Mouse (Mus musculus): ENCODE data around the gene Sumf2. TPM values are rescaled to one million over a fixed set of nuclear protein-coding genes. Genes with fewer than 3 reads are reported as not detected.
"Not testable (repeated sequence)": the region's sequence is repeated elsewhere in the genome, so short reads cannot be mapped to it uniquely, and the experiment has no call there.

The Sumf2 gene
- total and polyA plus RNA-seq, 2 experiments = 6.0 to 10.2 TPM

DNA sequence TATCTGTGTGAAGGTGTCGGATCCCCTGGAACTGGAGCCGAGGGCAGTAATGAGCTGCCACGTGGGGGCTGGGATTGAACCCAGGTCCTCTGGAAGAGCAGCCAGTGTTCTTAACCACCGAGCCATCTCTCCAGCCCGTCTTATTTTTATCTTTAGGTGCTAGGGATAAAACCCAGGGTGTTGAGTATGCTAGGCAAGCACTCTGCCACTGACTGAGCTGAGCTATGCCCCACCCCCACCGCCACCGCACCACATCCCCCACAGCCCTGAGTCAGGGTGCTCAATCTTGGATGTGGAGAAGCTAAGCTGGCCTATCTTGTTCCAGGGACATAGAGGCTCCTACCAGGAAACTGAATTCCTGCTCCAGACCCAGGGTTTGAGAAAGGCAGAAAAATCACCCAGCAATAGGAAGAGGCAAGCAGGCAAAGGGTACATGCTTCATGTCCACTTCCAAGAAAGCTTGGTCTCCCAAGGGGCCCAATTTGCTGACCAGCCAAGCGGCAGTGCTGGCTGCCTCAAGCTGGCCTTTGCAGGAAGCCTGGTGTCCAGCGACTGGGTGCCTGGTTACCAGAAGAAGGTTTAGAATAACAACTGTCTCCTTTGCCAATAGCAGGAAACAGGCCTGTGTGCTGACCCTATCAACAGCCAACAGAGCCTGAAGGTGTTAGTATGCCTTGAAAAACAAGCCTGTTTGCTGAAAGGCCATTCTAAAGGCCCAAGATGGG lies 31.1 kb downstream of the Sumf2 start:
- no peaks in the 10 kb centered on the region for H3K79me2 ChIP-seq (ENCODE audit: control insufficient read depth, insufficient read depth, low read length)
- H3K9ac ChIP-seq (ENCODE audit: low read depth, low read length) = no peak overlapping the region
- 84% methylated on average over 9 of the region's 9 CpGs for WGBS
- no peak for DNase-seq (ENCODE audit: extremely low read depth, low read depth, low spot score)
- no peaks in the 10 kb centered on the region for H3K27me3 ChIP-seq (ENCODE audit: control insufficient read depth, insufficient read depth, low read length)
- 0 out of 2 replicates have a peak, but pooled peaks cover 2% of the 10 kb centered on the region for H3K4me1 ChIP-seq (ENCODE audit: control insufficient read depth, insufficient read depth, low read length)
- peaks cover 19% of the 10 kb centered on the region for H3K36me3 ChIP-seq (ENCODE audit: control insufficient read depth, insufficient read depth, low read length)
- no peak overlapping the region for H3K27ac ChIP-seq (replicated peaks; ENCODE audit: insufficient read depth, low read depth, low read length)
- H3K4me3 ChIP-seq (ENCODE audit: insufficient read depth, low read depth, low read length) = no peak overlapping the region
- TF ChIP-seq POLR2A (IDR thresholded peaks at IDR 0.05; ENCODE audit: extremely low read depth, insufficient read depth, low read length) (no peak), CTCF (IDR thresholded peaks at IDR 0.05; ENCODE audit: low read depth, low read length) (no peak)

DNA sequence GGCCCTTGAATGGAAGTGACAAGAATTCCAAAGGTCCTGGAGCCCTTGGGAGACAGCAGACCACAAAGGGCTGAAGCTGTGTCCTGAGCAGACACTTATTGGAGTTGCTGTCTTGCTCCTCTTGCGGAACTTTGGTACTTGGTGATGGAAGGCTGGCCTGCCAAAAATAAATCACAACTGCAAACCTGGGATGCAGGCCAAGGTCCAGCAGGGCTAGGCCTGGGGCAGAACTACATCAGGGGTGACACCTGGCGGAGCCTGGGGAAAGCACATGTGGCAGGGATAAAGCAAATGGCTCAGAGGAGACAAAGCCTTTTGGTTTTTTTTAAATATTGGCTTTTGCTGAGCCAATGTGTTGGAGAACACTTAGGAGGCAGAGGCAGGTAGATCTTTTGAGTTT lies 32.2 kb downstream of the Sumf2 start:
- TF ChIP-seq CTCF (IDR thresholded peaks at IDR 0.05; ENCODE audit: low read depth, low read length) (peak; percentile 94), POLR2A (IDR thresholded peaks at IDR 0.05; ENCODE audit: extremely low read depth, insufficient read depth, low read length) (no peak)
- 13% methylated on average over 2 of the region's 2 CpGs for WGBS
- no peaks in the 10 kb centered on the region for H3K27me3 ChIP-seq (ENCODE audit: control insufficient read depth, insufficient read depth, low read length)
- H3K4me3 ChIP-seq (ENCODE audit: insufficient read depth, low read depth, low read length) = no peak overlapping the region
- DNase-seq (ENCODE audit: extremely low read depth, low read depth, low spot score) = peak; percentile 90
- no peak overlapping the region for H3K9ac ChIP-seq (ENCODE audit: low read depth, low read length)
- H3K79me2 ChIP-seq (ENCODE audit: control insufficient read depth, insufficient read depth, low read length) = no peaks in the 10 kb centered on the region; the same call in 1 of the 2 replicates
- no peak overlapping the region for H3K27ac ChIP-seq (replicated peaks; ENCODE audit: insufficient read depth, low read depth, low read length)
- 0 out of 2 replicates have a peak, but pooled peaks cover 2% of the 10 kb centered on the region for H3K4me1 ChIP-seq (ENCODE audit: control insufficient read depth, insufficient read depth, low read length)
- H3K36me3 ChIP-seq (ENCODE audit: control insufficient read depth, insufficient read depth, low read length) = peaks cover 26% of the 10 kb centered on the region

DNA sequence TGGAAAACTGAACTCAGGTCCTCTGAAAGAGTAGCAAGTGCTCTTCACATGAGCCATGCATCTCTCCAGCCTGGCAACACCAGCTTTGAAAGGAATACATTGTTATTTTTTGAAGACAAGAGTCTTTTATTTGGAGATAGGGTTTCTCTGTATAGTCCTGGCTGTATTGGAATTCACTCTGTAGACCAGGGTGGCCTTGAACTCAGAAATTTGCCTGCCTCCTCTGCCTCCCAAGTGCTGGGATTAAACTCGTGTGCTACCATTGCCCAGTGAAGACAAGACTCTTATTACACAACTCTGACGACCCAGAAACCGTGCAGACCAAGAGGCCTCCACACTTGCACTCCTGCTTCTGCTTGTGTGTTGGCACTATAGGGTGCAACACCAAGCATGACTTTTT lies 33.1 kb downstream of the Sumf2 start:
- peaks cover 3% of the 10 kb centered on the region; the same call in 1 of the 2 replicates for H3K79me2 ChIP-seq (ENCODE audit: control insufficient read depth, insufficient read depth, low read length)
- peaks cover 5% of the 10 kb centered on the region; the same call in 1 of the 2 replicates for H3K4me1 ChIP-seq (ENCODE audit: control insufficient read depth, insufficient read depth, low read length)
- WGBS = 24% methylated on average over 3 of the region's 3 CpGs
- H3K27me3 ChIP-seq (ENCODE audit: control insufficient read depth, insufficient read depth, low read length) = no peaks in the 10 kb centered on the region
- no peak overlapping the region for H3K9ac ChIP-seq (ENCODE audit: low read depth, low read length)
- H3K36me3 ChIP-seq (ENCODE audit: control insufficient read depth, insufficient read depth, low read length) = peaks cover 34% of the 10 kb centered on the region
- no peak for DNase-seq (ENCODE audit: extremely low read depth, low read depth, low spot score)
- no peak overlapping the region for H3K4me3 ChIP-seq (ENCODE audit: insufficient read depth, low read depth, low read length)
- TF ChIP-seq CTCF (IDR thresholded peaks at IDR 0.05; ENCODE audit: low read depth, low read length) (no peak), POLR2A (IDR thresholded peaks at IDR 0.05; ENCODE audit: extremely low read depth, insufficient read depth, low read length) (no peak)
- H3K27ac ChIP-seq (replicated peaks; ENCODE audit: insufficient read depth, low read depth, low read length) = no peak overlapping the region

DNA sequence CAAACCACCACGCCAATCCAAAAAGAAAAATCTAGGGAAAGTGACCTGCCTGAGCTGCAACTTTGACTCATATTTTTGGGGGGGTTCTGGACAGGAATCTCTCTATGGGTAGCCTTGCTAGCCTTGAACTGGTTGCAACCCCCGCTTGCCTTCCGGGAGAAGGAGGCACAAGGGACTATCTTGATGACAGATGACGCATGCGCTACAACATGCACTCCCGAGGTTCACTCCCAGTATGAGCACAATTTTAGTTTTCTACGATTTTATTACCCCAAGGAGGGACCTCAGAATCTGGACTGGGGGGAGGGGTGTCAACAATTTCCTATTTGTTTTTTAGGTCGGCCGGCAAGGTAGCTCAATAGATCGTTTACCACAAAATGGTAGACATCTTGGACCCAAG lies 39.5 kb downstream of the Sumf2 start:
- H3K4me1 ChIP-seq (ENCODE audit: control insufficient read depth, insufficient read depth, low read length) = peaks cover 8% of the 10 kb centered on the region
- peaks cover 28% of the 10 kb centered on the region for H3K36me3 ChIP-seq (ENCODE audit: control insufficient read depth, insufficient read depth, low read length)
- WGBS = 5% methylated on average over 10 of the region's 10 CpGs
- no peak for DNase-seq (ENCODE audit: extremely low read depth, low read depth, low spot score)
- H3K9ac ChIP-seq (ENCODE audit: low read depth, low read length) = peak overlapping the region; percentile 74
- H3K27ac ChIP-seq (replicated peaks; ENCODE audit: insufficient read depth, low read depth, low read length) = peak overlapping the region; percentile 93; the same call in 1 of the 2 replicates
- H3K27me3 ChIP-seq (ENCODE audit: control insufficient read depth, insufficient read depth, low read length) = no peaks in the 10 kb centered on the region
- TF ChIP-seq CTCF (IDR thresholded peaks at IDR 0.05; ENCODE audit: low read depth, low read length) (no peak), POLR2A (IDR thresholded peaks at IDR 0.05; ENCODE audit: extremely low read depth, insufficient read depth, low read length) (no peak)
- H3K79me2 ChIP-seq (ENCODE audit: control insufficient read depth, insufficient read depth, low read length) = peaks cover 14% of the 10 kb centered on the region; the same call in 1 of the 2 replicates
- peak overlapping the region; percentile 86 for H3K4me3 ChIP-seq (ENCODE audit: insufficient read depth, low read depth, low read length)

DNA sequence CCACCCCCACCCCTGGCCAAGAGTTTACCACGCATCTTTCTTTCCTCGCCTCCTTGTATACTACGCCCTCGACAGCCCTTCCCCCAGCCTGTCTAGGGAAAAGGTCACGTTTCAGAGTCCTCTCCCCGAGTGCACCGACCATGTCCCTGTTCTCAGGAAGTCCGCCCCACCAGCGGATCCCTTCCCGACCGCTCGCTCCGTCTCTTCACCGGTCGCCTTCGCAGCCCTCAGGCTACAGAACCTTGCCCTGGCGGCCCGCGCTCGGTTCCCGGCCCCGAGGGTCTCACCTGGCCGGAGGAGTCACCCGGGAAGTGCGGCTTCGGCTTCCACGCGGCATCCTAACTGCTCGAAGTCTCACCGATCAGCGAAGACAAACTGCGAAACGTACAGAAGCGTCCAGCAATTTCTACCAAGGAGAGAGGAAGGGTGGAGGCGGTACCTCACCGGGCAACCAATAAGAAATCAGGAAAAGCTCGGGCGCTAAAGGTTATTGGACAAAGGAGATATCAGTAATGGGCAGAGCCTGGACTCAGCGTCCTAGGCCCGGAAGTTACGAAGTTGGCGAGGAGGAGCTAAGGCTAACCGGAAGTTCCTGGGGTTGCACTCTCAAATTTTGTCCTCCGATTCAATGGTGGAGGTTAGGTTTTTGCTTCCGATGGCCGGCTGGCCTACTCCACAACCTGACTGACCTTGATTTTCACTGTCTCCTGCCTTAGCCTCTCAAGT lies 40.3 kb downstream of the Sumf2 start, which contains the start of gene Chchd2:
Gene Chchd2 (minus strand): TSS at position 560 of the 726 bp plus-strand sequence.
- WGBS = under 1% methylated on average over 46 of the region's 46 CpGs
- H3K27me3 ChIP-seq (ENCODE audit: control insufficient read depth, insufficient read depth, low read length) = no peaks in the 10 kb centered on the region
- TF ChIP-seq POLR2A (IDR thresholded peaks at IDR 0.05; ENCODE audit: extremely low read depth, insufficient read depth, low read length) (peak; percentile 96), CTCF (IDR thresholded peaks at IDR 0.05; ENCODE audit: low read depth, low read length) (no peak)
- peak within 1 kb of the TSS; percentile 93 for H3K27ac ChIP-seq (replicated peaks; ENCODE audit: insufficient read depth, low read depth, low read length)
- H3K4me1 ChIP-seq (ENCODE audit: control insufficient read depth, insufficient read depth, low read length) = peaks cover 8% of the 10 kb centered on the region
- peak; percentile 97 for DNase-seq (ENCODE audit: extremely low read depth, low read depth, low spot score)
- peak within 1 kb of the TSS; percentile 86 for H3K4me3 ChIP-seq (ENCODE audit: insufficient read depth, low read depth, low read length)
- peaks cover 20% of the 10 kb centered on the region for H3K36me3 ChIP-seq (ENCODE audit: control insufficient read depth, insufficient read depth, low read length)
- peaks cover 14% of the 10 kb centered on the region; the same call in 1 of the 2 replicates for H3K79me2 ChIP-seq (ENCODE audit: control insufficient read depth, insufficient read depth, low read length)
- peak within 1 kb of the TSS; percentile 96 for H3K9ac ChIP-seq (ENCODE audit: low read depth, low read length)

DNA sequence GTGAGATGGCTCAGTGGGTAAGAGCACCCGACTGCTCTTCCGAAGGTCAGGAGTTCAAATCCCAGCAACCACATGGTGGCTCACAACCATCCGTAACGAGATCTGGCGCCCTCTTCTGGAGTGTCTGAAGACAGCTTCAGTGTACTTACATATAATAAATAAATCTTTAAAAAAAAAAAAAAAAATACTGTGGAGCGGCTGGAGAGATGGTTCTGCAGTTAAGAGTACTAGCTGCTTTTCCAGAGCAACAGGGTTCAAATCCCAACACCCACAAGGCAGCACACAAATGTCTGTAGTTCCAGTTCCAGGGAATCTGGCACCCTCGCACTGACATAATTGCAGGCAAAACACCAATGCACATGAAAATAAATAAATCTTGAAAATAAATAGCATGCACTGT lies 43.6 kb downstream of the Sumf2 start:
- not testable (repeated sequence) for H3K27ac ChIP-seq (replicated peaks; ENCODE audit: insufficient read depth, low read depth, low read length); H3K4me1 ChIP-seq (ENCODE audit: control insufficient read depth, insufficient read depth, low read length); H3K9ac ChIP-seq (ENCODE audit: low read depth, low read length); H3K27me3 ChIP-seq (ENCODE audit: control insufficient read depth, insufficient read depth, low read length); DNase-seq (ENCODE audit: extremely low read depth, low read depth, low spot score); H3K4me3 ChIP-seq (ENCODE audit: insufficient read depth, low read depth, low read length); H3K79me2 ChIP-seq (ENCODE audit: control insufficient read depth, insufficient read depth, low read length); H3K36me3 ChIP-seq (ENCODE audit: control insufficient read depth, insufficient read depth, low read length)
- 70% methylated on average over 7 of the region's 7 CpGs for WGBS
